Mouse (Mus musculus) R1 (cell line): Measurements from ENCODE around the gene Tmem131.
"Not testable (repeated sequence)": the region's sequence is repeated elsewhere in the genome, so short reads cannot be mapped to it uniquely, and the experiment has no call there.

Experiments
- DNase-seq: peaks from one replicate; pipeline ENCODE4 v3.0.0-alpha.2; 2018; ENCODE audit warnings: low read depth, low spot score

Gene Tmem131

GRCm38 (mm10) chr1:36836274-36836954 is 107.1 kb downstream of the Tmem131 start:
- DNase-seq: peak; percentile 86

GRCm38 (mm10) chr1:36835593-36835992 is 107.9 kb downstream of the Tmem131 start:
- no peak for DNase-seq

GRCm38 (mm10) chr1:36834090-36834489 is 109.4 kb downstream of the Tmem131 start:
- peak; percentile 91 for DNase-seq

- peak; percentile 62 for DNase-seq
Observed at GRCm38 (mm10) chr1:36830913-36831866, 112.3 kb downstream of the Tmem131 start.

- DNase-seq: no peak
Observed at GRCm38 (mm10) chr1:36824356-36824755, 119.1 kb downstream of the Tmem131 start.

- not testable (repeated sequence) for DNase-seq
Observed at GRCm38 (mm10) chr1:36821918-36822317, 121.5 kb downstream of the Tmem131 start.

- no peak for DNase-seq
Observed at GRCm38 (mm10) chr1:36815166-36815565, 128.3 kb downstream of the Tmem131 start.

- peak; percentile 71 for DNase-seq
Observed at GRCm38 (mm10) chr1:36814271-36814903, 129.1 kb downstream of the Tmem131 start.

- DNase-seq: no peak
Observed at GRCm38 (mm10) chr1:36813415-36813814, 130.1 kb downstream of the Tmem131 start.

- no peak for DNase-seq
Observed at GRCm38 (mm10) chr1:36811806-36812205, 131.7 kb downstream of the Tmem131 start.

GRCm38 (mm10) chr1:36807782-36808565 is 135.5 kb downstream of the Tmem131 start:
- no peak for DNase-seq

GRCm38 (mm10) chr1:36807086-36807485 is 136.4 kb downstream of the Tmem131 start:
- DNase-seq: no peak

- DNase-seq: no peak
Observed at GRCm38 (mm10) chr1:36806181-36806905, 137.1 kb downstream of the Tmem131 start.

GRCm38 (mm10) chr1:36804833-36805232 is 138.6 kb downstream of the Tmem131 start:
- no peak for DNase-seq

- DNase-seq: peak; percentile 93
Observed at GRCm38 (mm10) chr1:36804259-36804658, 139.2 kb downstream of the Tmem131 start.

- no peak for DNase-seq
Observed at GRCm38 (mm10) chr1:36800379-36801011, 143.0 kb downstream of the Tmem131 start.

- no peak for DNase-seq
Observed at GRCm38 (mm10) chr1:36797481-36797880, 146.0 kb downstream of the Tmem131 start.

GRCm38 (mm10) chr1:36796711-36797110 is 146.8 kb downstream of the Tmem131 start:
- no peak for DNase-seq

- no peak for DNase-seq
Observed at GRCm38 (mm10) chr1:36789416-36789815, 154.1 kb downstream of the Tmem131 start.

- DNase-seq: peak; percentile 70
Observed at GRCm38 (mm10) chr1:36786377-36786776, 157.1 kb downstream of the Tmem131 start.
